Mouse (Mus musculus) liver, adult 2 months (tissue): ENCODE measurements around the gene Wdr83. TPM values are rescaled to one million over a fixed set of nuclear protein-coding genes. Genes with fewer than 3 reads are reported as not detected.

Source experiments
- DNase-seq: peaks from one replicate; pipeline ENCODE4 v3.0.0-alpha.2; 2011; ENCODE audit warnings: low read depth, low spot score; ENCODE audit errors: extremely low read depth
- H3K27ac ChIP-seq: fragments of 200-500 bp; replicated peaks from 2 replicates; pipeline ENCODE4 v1.5.1; 2012; ENCODE audit warnings: low read depth, mild to moderate bottlenecking, control low read depth, inconsistent platforms, low read length; ENCODE audit not compliant: insufficient read depth
- H3K27me3 ChIP-seq: fragments of 200-500 bp; 2 replicates; pipeline ENCODE4 v1.6.1; 2012; ENCODE audit warnings: mild to moderate bottlenecking, moderate library complexity, low read length, inconsistent platforms; ENCODE audit not compliant: control insufficient read depth, insufficient read depth
- H3K36me3 ChIP-seq: fragments of 200-500 bp; 2 replicates; pipeline ENCODE4 v1.6.1; 2012; ENCODE audit warnings: low read length, inconsistent platforms; ENCODE audit not compliant: control insufficient read depth, insufficient read depth
- H3K4me1 ChIP-seq: fragments of 200-500 bp; 2 replicates; pipeline ENCODE4 v1.6.1; 2011; ENCODE audit warnings: low read length; ENCODE audit not compliant: control insufficient read depth, insufficient read depth
- H3K4me3 ChIP-seq: fragments of 200-500 bp; 2 replicates; pipeline ENCODE4 v1.5.1; 2011; ENCODE audit warnings: low read depth, mild to moderate bottlenecking, control low read depth, low read length, moderate library complexity; ENCODE audit not compliant: insufficient read depth
- H3K79me2 ChIP-seq: fragments of 200-500 bp; 2 replicates; pipeline ENCODE4 v1.6.1; 2012; ENCODE audit warnings: inconsistent platforms, mild to moderate bottlenecking, low read length, moderate library complexity; ENCODE audit not compliant: control insufficient read depth, insufficient read depth
- H3K9ac ChIP-seq: fragments of 200-500 bp; 2 replicates; pipeline ENCODE4 v1.6.1; 2012; ENCODE audit warnings: low read depth, mild to moderate bottlenecking, control low read depth, inconsistent platforms, low read length
- CTCF ChIP-seq: fragments of 200-500 bp; IDR thresholded peaks from 2 replicates; pipeline ENCODE4 v1.5.1; 2011; ENCODE audit warnings: low read depth, low read length, control low read depth
- POLR2A ChIP-seq: fragments of 200-500 bp; IDR thresholded peaks from 2 replicates; pipeline ENCODE4 v1.6.1; 2011; ENCODE audit warnings: low read length, control low read depth; ENCODE audit not compliant: insufficient read depth; ENCODE audit errors: extremely low read depth
- WGBS: fragments of 180-500 bp; shearing (Covaris S2); methylation state at CpG from one replicate; pipeline ENCODE4 v1.1.7; 2018; 5-methylcytosine and 5-hydroxymethylcytosine counted together
- polyA plus RNA-seq: library from polyadenylated mRNA; depleted of rRNA; stranded (reverse); fragments of >200 nt; gene quantifications from 2 replicates; pipeline ENCODE4 v1.2.3, GENCODE M21; 2012
- total RNA-seq: library from RNA; depleted of rRNA; stranded (reverse); fragments of >200 nt; gene quantifications from 2 replicates; pipeline ENCODE4 v1.2.3, GENCODE M21; 2014

Gene Wdr83
- total and polyA plus RNA-seq, 2 experiments: 12.2 to 26.2 TPM

DNA sequence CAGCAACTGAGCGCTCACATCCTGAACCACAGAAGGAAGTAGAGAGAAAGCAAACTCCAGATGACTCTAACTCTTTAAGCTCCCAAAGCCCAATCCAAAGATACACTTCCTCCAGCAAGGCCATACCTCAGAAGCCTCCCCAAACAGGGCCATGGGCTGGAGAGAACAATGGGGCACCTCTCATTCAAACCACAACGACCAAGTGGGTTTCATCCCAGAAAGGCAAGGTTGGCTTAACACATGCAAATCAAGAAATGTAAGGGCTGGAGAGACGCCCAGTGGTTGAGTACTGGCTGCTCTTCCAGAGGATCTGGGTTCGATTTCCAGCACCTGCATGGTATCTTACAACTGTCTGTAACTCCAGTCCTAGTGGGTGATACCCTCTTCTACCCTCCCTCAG lies 34.4 kb upstream of the Wdr83 start:
- Histone ChIP-seq H3K27ac (no peak overlapping the region), H3K4me1 (no peaks in the 10 kb centered on the region; the same call in none of the 2 replicates), H3K9ac (no peak overlapping the region), H3K27me3 (no peaks in the 10 kb centered on the region), H3K4me3 (no peak overlapping the region), H3K79me2 (peaks cover 3% of the 10 kb centered on the region; the same call in 1 of the 2 replicates), H3K36me3 (peaks cover 20% of the 10 kb centered on the region)
- no peak for DNase-seq
- WGBS: 90% methylated on average over 4 of the region's 4 CpGs
- TF ChIP-seq POLR2A: no peak
- TF ChIP-seq CTCF: no peak

DNA sequence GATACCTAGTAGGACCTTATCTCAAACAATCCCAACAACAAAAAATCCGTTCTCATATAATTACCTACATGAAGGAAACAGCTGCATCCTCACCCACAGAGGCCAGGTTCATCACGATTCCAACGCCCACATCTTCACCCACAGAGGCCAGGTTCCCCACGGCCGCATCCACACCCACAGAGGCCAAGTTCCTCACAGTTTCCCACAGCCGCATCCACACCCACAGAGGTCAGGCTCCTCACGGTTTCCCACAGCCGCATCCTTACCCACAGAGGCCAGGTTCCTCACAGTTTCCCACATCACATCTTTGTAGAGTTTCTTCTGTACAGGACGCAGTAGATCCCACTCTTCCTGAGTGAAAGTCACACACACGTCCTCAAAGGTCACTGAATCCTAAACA lies 32.1 kb upstream of the Wdr83 start:
- Histone ChIP-seq H3K36me3 (peaks cover 32% of the 10 kb centered on the region), H3K4me3 (no peak overlapping the region), H3K27me3 (no peaks in the 10 kb centered on the region), H3K4me1 (no peaks in the 10 kb centered on the region; the same call in none of the 2 replicates), H3K27ac (no peak overlapping the region), H3K79me2 (peaks cover 2% of the 10 kb centered on the region; the same call in 1 of the 2 replicates), H3K9ac (no peak overlapping the region)
- DNase-seq: no peak
- TF ChIP-seq POLR2A (no peak), CTCF (no peak)
- 98% methylated on average over 10 of the region's 10 CpGs for WGBS

DNA sequence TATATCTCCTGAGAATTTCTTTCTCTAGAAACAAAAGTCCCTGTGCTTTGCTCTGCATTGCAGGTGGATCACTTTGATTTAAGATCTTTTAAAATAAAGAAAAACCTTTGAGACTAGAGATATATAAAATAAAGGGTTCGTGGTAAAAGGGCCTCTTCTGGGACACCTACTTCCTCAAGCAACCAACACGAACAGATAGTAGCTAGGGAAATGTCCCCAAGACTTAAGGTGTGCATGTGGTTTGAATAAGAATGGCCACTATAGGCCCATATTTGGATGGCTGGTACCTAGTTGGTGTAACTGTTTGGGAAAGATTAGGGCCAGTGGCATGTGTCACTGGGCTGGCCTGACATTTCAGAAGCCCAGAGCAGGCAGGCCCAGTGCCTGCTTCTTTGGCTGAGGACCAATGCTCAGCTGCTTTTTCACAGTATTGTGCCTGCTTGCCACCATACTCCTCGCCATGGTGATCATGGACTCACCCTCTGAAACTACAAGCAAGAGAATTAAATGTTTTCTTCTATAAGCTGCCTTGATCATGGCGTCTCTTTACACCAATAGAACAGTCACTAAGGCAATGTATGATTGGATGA lies 19.1 kb upstream of the Wdr83 start:
- whole genome bisulfite sequencing: 87% methylated on average over 4 of the region's 4 CpGs
- Histone ChIP-seq H3K36me3 (peaks cover 8% of the 10 kb centered on the region; the same call in 1 of the 2 replicates), H3K27me3 (no peaks in the 10 kb centered on the region), H3K79me2 (no peaks in the 10 kb centered on the region), H3K4me3 (no peak overlapping the region), H3K9ac (no peak overlapping the region), H3K27ac (no peak overlapping the region), H3K4me1 (no peaks in the 10 kb centered on the region)
- TF ChIP-seq CTCF: no peak
- no peak for TF ChIP-seq POLR2A
- no peak for DNase-seq

DNA sequence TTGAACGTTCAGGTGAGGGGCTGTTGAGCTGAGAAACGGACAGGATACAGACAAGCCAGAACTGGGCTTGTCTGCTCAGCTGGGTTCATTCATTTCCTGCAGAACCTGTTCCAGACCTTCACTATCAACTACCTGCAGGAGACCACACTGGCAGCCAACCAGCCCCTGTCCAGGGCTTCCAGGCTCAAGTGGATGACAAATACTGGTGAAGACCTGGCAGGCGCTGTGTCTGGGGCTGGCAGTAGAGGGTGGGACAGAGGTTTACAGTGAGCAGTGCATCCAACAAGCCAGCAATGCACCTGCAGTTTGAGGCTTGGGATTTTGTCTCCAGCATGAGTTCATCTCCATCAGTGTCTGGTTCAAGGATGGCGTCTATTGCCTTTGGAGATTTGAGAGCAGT lies 15.7 kb upstream of the Wdr83 start:
- no peak overlapping the region for H3K4me3 ChIP-seq
- peaks cover 18% of the 10 kb centered on the region for H3K36me3 ChIP-seq
- H3K27ac ChIP-seq: no peak overlapping the region
- no peak for DNase-seq
- TF ChIP-seq CTCF (no peak), POLR2A (no peak)
- 89% methylated on average over 4 of the region's 4 CpGs for WGBS
- H3K9ac ChIP-seq: no peak overlapping the region
- no peaks in the 10 kb centered on the region for H3K79me2 ChIP-seq
- no peaks in the 10 kb centered on the region for H3K27me3 ChIP-seq
- H3K4me1 ChIP-seq: no peaks in the 10 kb centered on the region

DNA sequence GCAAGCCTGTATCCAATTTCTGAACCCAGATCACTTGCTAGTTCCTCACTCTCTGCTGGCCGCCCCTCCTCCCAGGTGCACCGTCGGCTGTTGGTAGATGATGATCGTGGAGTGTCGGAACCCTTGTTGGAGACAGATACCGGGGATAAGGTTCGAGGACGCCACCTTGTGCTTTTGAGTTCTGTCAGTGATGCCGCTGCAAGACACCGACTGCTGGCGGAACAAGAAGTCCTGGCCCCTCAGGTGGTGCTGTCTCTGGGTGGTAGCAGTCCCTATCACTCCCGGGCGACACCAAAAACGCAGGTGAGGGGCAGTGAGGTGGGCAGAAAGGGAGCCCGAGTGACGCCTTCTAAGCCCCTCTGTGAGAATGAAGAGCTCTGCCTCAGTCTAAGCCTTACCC lies 15.1 kb upstream of the Wdr83 start:
- H3K27me3 ChIP-seq: no peaks in the 10 kb centered on the region
- no peak overlapping the region for H3K27ac ChIP-seq
- WGBS: 93% methylated on average over 16 of the region's 16 CpGs
- no peaks in the 10 kb centered on the region for H3K4me1 ChIP-seq
- H3K4me3 ChIP-seq: no peak overlapping the region
- DNase-seq: no peak
- H3K36me3 ChIP-seq: peaks cover 18% of the 10 kb centered on the region
- no peak overlapping the region for H3K9ac ChIP-seq
- H3K79me2 ChIP-seq: no peaks in the 10 kb centered on the region
- TF ChIP-seq POLR2A (no peak), CTCF (no peak)

DNA sequence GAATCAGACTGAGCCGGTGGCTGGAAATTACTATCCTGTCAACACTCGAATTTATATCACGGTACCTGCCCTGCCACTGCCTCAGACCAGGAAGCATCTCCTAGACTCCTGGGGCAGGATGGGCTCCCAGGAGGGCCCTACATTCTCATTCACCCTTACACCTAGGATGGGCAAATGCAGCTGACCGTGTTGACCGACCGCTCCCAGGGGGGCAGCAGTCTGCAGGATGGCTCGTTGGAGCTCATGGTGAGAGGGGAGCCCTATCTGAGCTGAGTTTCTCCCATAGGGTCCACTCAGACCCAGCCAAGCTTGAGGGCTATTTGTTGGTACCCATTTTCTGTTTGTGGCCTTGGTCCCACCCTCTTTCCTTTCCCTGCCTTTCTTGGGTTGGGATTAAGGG lies 14.5 kb upstream of the Wdr83 start:
- TF ChIP-seq CTCF: no peak
- TF ChIP-seq POLR2A: no peak
- DNase-seq: no peak
- Histone ChIP-seq H3K27ac (no peak overlapping the region), H3K9ac (no peak overlapping the region), H3K79me2 (no peaks in the 10 kb centered on the region), H3K27me3 (no peaks in the 10 kb centered on the region), H3K4me1 (no peaks in the 10 kb centered on the region), H3K4me3 (no peak overlapping the region), H3K36me3 (peaks cover 18% of the 10 kb centered on the region)
- WGBS: 94% methylated on average over 7 of the region's 7 CpGs
